Mouse (Mus musculus) kidney, adult 2 months (tissue): ENCODE measurements around the gene Cda. TPM values are rescaled to one million over a fixed set of nuclear protein-coding genes. Genes with fewer than 3 reads are reported as not detected.

ENCODE experiments used
- DNase-seq: peaks from one replicate; pipeline ENCODE4 v3.0.0; 2021
- H3K27ac ChIP-seq: fragments of 200-500 bp; 2 replicates; pipeline ENCODE4 v1.5.1; 2012; ENCODE audit warnings: low read depth, low read length, control low read depth, inconsistent platforms; ENCODE audit not compliant: insufficient read depth
- H3K27me3 ChIP-seq: fragments of 200-500 bp; replicated peaks from 2 replicates; pipeline ENCODE4 v1.6.1; 2012; ENCODE audit warnings: mild to moderate bottlenecking, moderate library complexity, low read length, inconsistent platforms; ENCODE audit not compliant: control insufficient read depth, insufficient read depth
- H3K36me3 ChIP-seq: fragments of 200-500 bp; 2 replicates; pipeline ENCODE4 v1.6.1; 2012; ENCODE audit warnings: mild to moderate bottlenecking, moderate library complexity, low read length, inconsistent platforms; ENCODE audit not compliant: control insufficient read depth, insufficient read depth
- H3K4me1 ChIP-seq: fragments of 200-500 bp; 2 replicates; pipeline ENCODE4 v1.6.1; 2011; ENCODE audit warnings: low read length; ENCODE audit not compliant: control insufficient read depth, insufficient read depth
- H3K4me3 ChIP-seq: fragments of 200-500 bp; 2 replicates; pipeline ENCODE4 v1.5.1; 2011; ENCODE audit warnings: mild to moderate bottlenecking, low read depth, low read length, control low read depth; ENCODE audit not compliant: insufficient read depth
- CTCF ChIP-seq: fragments of 200-500 bp; conservative IDR thresholded peaks from 2 replicates; pipeline ENCODE4 v1.5.1; 2011; ENCODE audit warnings: low read depth, mild to moderate bottlenecking, control low read depth, low read length, moderate library complexity, mixed read lengths; ENCODE audit not compliant: insufficient read depth, insufficient read length
- POLR2A ChIP-seq: fragments of 200-500 bp; IDR thresholded peaks from one replicate; pipeline ENCODE4 v1.6.1; 2011; ENCODE audit warnings: low read depth, low read length, control low read depth
- WGBS: fragments of 180-500 bp; shearing (Covaris S2); methylation state at CpG from one replicate; pipeline ENCODE4 v1.1.7; 2018; 5-methylcytosine and 5-hydroxymethylcytosine counted together
- polyA plus RNA-seq: library from polyadenylated mRNA; depleted of rRNA; stranded (reverse); fragments of >200 nt; gene quantifications from 2 replicates; pipeline ENCODE4 v1.2.3, GENCODE M21; 2012

The Cda gene
- polyA plus RNA-seq, 1 experiment, result 454 TPM

GRCm38 (mm10) chr4:138382462-138382861 lies 14.7 kb upstream of the Cda start:
- 77% methylated on average over 6 of the region's 6 CpGs for WGBS
- H3K4me3 ChIP-seq, result no peak overlapping the region
- TF ChIP-seq POLR2A, result no peak
- 0 out of 2 replicates have a peak, but pooled peaks have one; percentile 26 for TF ChIP-seq CTCF
- H3K27ac ChIP-seq, result no peak overlapping the region
- peaks cover under 1% of the 10 kb centered on the region; the same call in 1 of the 2 replicates for H3K4me1 ChIP-seq
- H3K27me3 ChIP-seq, result no peaks in the 10 kb centered on the region
- DNase-seq, result no peak
- no peaks in the 10 kb centered on the region for H3K36me3 ChIP-seq

DNA sequence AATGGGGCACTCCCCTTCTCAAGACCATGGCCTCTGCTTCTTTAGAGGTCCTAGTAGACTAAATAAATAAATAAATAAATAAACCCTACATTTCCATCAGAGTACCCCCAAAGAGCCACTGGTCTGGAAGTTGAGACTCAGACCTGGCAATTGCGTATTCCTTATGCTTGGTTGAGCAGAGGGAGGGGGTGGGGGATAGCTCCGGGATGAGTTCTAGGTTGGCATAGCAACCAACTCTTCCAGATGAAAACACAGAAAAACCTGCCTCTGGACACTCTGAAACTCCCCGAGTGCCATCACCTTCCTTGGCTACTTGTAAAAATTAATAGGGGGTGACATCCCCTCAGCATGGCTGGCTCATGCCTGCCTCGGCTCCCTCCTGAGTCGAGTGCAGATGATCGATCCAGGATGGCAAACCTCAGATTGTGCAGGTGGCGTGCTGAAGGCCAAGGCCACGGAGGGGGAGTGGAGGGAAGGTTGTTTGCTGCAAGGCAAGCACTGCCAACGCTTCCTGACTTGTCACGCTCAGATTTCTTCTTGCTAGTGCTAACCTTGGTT lies 12.4 kb upstream of the Cda start:
- Histone ChIP-seq H3K27ac (no peak overlapping the region), H3K4me1 (peaks cover 3% of the 10 kb centered on the region; the same call in 1 of the 2 replicates), H3K36me3 (no peaks in the 10 kb centered on the region), H3K27me3 (no peaks in the 10 kb centered on the region), H3K4me3 (no peak overlapping the region)
- 34% methylated on average over 10 of the region's 10 CpGs for WGBS
- no peak for TF ChIP-seq POLR2A
- no peak for TF ChIP-seq CTCF
- no peak for DNase-seq

- peak overlapping the region; percentile 17; the same call in 1 of the 2 replicates for H3K27ac ChIP-seq
Observed at GRCm38 (mm10) chr4:138379091-138379840, 11.5 kb upstream of the Cda start.

DNA sequence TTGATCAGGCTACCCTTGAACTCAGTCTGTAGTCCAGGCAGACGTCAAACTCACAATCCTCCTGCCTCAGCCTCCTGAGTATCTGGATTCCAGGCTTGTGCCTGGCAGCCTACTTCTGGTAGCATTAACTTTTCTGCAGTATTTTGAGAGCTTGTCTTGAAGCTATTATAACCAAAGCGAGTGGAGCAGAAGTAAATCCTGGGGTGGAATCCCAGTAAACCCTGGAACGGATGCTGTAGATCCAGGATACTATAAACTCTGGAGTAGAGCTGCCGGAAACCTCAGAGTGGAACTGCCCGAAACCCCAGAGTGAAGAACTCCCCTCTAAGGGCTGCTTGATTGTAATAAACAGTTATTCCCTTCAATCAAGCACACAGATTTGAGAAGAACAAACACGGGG lies 9.7 kb upstream of the Cda start:
- H3K27me3 ChIP-seq, result no peaks in the 10 kb centered on the region
- no peak overlapping the region for H3K4me3 ChIP-seq
- peaks cover 3% of the 10 kb centered on the region; the same call in 1 of the 2 replicates for H3K4me1 ChIP-seq
- TF ChIP-seq CTCF, result no peak
- TF ChIP-seq POLR2A, result no peak
- no peak overlapping the region for H3K27ac ChIP-seq
- WGBS, result 55% methylated on average over 6 of the region's 6 CpGs
- H3K36me3 ChIP-seq, result no peaks in the 10 kb centered on the region
- DNase-seq, result peak; percentile 78

More at GRCm38 (mm10) chr4:138379091-138379840, 11.5 kb upstream of the Cda start:
- Histone ChIP-seq H3K4me3 (no peak overlapping the region), H3K36me3 (no peaks in the 10 kb centered on the region), H3K27me3 (no peaks in the 10 kb centered on the region), H3K4me1 (peaks cover 3% of the 10 kb centered on the region; the same call in 1 of the 2 replicates)
- no peak for TF ChIP-seq POLR2A
- TF ChIP-seq CTCF, result peak; percentile 98
- 44% methylated on average over 14 of the region's 14 CpGs for WGBS
- peak; percentile 91 for DNase-seq

GRCm38 (mm10) chr4:138375117-138375516 lies 7.3 kb upstream of the Cda start:
- no peak overlapping the region for H3K4me3 ChIP-seq
- TF ChIP-seq CTCF, result 0 out of 2 replicates have a peak, but pooled peaks have one; percentile 2
- TF ChIP-seq POLR2A, result no peak
- WGBS, result 80% methylated on average over 3 of the region's 3 CpGs
- H3K4me1 ChIP-seq, result peaks cover 3% of the 10 kb centered on the region; the same call in 1 of the 2 replicates
- DNase-seq, result no peak
- no peaks in the 10 kb centered on the region for H3K27me3 ChIP-seq
- H3K27ac ChIP-seq, result no peak overlapping the region
- H3K36me3 ChIP-seq, result no peaks in the 10 kb centered on the region

DNA sequence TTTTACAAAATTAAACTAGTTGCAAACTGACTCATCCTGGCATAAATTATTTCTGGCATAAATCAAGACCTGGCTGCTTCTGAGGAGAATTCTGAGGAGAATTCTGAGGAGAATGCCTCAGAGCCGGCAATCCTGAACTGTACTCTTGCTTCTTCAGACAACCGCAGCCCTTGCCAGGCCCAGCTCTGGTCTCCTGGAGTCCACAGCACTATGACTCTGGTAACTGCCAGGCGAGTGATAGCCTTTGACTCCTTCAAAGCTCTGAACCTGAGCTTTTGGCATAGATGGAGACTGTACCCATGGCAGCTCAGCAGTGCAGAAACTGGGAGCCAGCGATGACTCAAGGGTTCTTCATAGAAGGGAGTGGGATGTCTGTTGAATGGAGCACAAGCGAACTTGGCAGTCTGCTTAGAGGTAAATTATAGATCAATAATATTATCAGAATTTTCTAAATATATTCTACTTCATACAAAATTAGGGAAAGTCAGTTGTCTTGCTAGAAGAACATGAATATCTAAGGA lies 3.3 kb upstream of the Cda start:
- Histone ChIP-seq H3K4me1 (peaks cover 7% of the 10 kb centered on the region; the same call in 1 of the 2 replicates), H3K4me3 (no peak overlapping the region), H3K27me3 (no peaks in the 10 kb centered on the region), H3K27ac (no peak overlapping the region), H3K36me3 (no peaks in the 10 kb centered on the region; the same call in 1 of the 2 replicates)
- no peak for TF ChIP-seq CTCF
- TF ChIP-seq POLR2A, result no peak
- DNase-seq, result no peak
- WGBS, result 79% methylated on average over 5 of the region's 5 CpGs
